Mouse (Mus musculus): ENCODE results near the gene Usp10.

- TF ChIP-seq CTCF (IDR thresholded peaks at IDR 0.05; ENCODE audit: insufficient read depth, low read depth, low read length) (no peak), POLR2A (IDR thresholded peaks at IDR 0.05; ENCODE audit: insufficient read depth, low read depth, low read length) (no peak)
Measured at GRCm38 (mm10) chr8:119978770-119979381, 68.7 kb downstream of the Usp10 start.
